ENCODE assay signal across 8 mouse cellular contexts in genomic region chr4:151483299-151483976, GRCm38 (mm10).
DNase-seq lines count a peak whose midpoint lies in the region; ATAC-seq lines count a peak whose summit lies in the region.

No protein-coding gene starts in this region.

- no peaks in the 10 kb centered on the region for H3K9me3 ChIP-seq in forebrain, embryonic 12.5 days
- no peaks in the 10 kb centered on the region for H3K9me3 ChIP-seq in hindbrain, embryonic 13.5 days
- H3K9me3 ChIP-seq in midbrain, embryonic 10.5 days (replicated peaks) = no peaks in the 10 kb centered on the region; the same call in 1 of the 2 replicates

- ATAC-seq in cerebellum, adult (ENCODE audit: insufficient number of reproducible peaks, low FRiP score, low TSS enrichment) = peak; percentile 79; the same call in 1 of the 2 replicates
- peak; percentile 82 for ATAC-seq in forebrain, embryonic 12.5 days (ENCODE audit: low FRiP score)
- peak; percentile 74; the same call in 1 of the 2 replicates for ATAC-seq in hindbrain, embryonic 13.5 days (ENCODE audit: low FRiP score)
- ATAC-seq in monocyte, adult 5-6 weeks (replicated peaks; ENCODE audit: insufficient number of reproducible peaks, low FRiP score, low TSS enrichment, poor library complexity, severe bottlenecking) = no peak

- no peaks in the 10 kb centered on the region for H3K36me3 ChIP-seq in forebrain, embryonic 12.5 days (replicated peaks)
- no peaks in the 10 kb centered on the region for H3K36me3 ChIP-seq in hindbrain, embryonic 13.5 days
- no peaks in the 10 kb centered on the region for H3K36me3 ChIP-seq in midbrain, embryonic 10.5 days

- no peak overlapping the region for H3K9ac ChIP-seq in forebrain, embryonic 12.5 days
- no peak overlapping the region for H3K9ac ChIP-seq in hindbrain, embryonic 13.5 days

- H3K27ac ChIP-seq in forebrain, embryonic 12.5 days = no peak overlapping the region
- peak overlapping the region; percentile 66 for H3K27ac ChIP-seq in hindbrain, embryonic 13.5 days
- H3K27ac ChIP-seq in midbrain, embryonic 10.5 days (replicated peaks) = no peak overlapping the region

- H3K4me3 ChIP-seq in forebrain, embryonic 12.5 days (replicated peaks) = no peak overlapping the region
- H3K4me3 ChIP-seq in hindbrain, embryonic 13.5 days = no peak overlapping the region
- H3K4me3 ChIP-seq in midbrain, embryonic 10.5 days = no peak overlapping the region

- H3K27me3 ChIP-seq in forebrain, embryonic 12.5 days = peaks cover 20% of the 10 kb centered on the region
- peaks cover 8% of the 10 kb centered on the region for H3K27me3 ChIP-seq in hindbrain, embryonic 13.5 days
- peaks cover 18% of the 10 kb centered on the region for H3K27me3 ChIP-seq in midbrain, embryonic 10.5 days (ENCODE audit: low read depth, poor library complexity, severe bottlenecking)

- WGBS in forebrain, embryonic 12.5 days = 5% methylated on average over 21 of the region's 21 CpGs
- 17% methylated on average over 21 of the region's 21 CpGs for WGBS in hindbrain, embryonic 13.5 days
- WGBS in midbrain, embryonic 10.5 days = 15% methylated on average over 21 of the region's 21 CpGs

- DNase-seq in WW6 (ENCODE audit: low read depth, low spot score) = peak; percentile 46
- DNase-seq in layer of hippocampus, postnatal 36 days = peak; percentile 73
- DNase-seq in midbrain, embryonic 10.5 days (ENCODE audit: low spot score) = peak; percentile 77
- peak; percentile 91 for DNase-seq in right cerebral cortex, postnatal 4 days

- H3K4me2 ChIP-seq in forebrain, embryonic 12.5 days = peak overlapping the region; percentile 6; the same call in 1 of the 2 replicates
- no peak overlapping the region for H3K4me2 ChIP-seq in hindbrain, embryonic 13.5 days

- peaks cover 19% of the 10 kb centered on the region for H3K4me1 ChIP-seq in forebrain, embryonic 12.5 days
- H3K4me1 ChIP-seq in hindbrain, embryonic 13.5 days (replicated peaks) = peaks cover 12% of the 10 kb centered on the region
- H3K4me1 ChIP-seq in midbrain, embryonic 10.5 days = peaks cover 22% of the 10 kb centered on the region
